Mouse (Mus musculus): ENCODE data around the gene Cers6. TPM values are rescaled to one million over a fixed set of nuclear protein-coding genes. Genes with fewer than 3 reads are reported as not detected.

Cers6 gene
- polyA plus RNA-seq, 1 experiment: 3.5 TPM

DNA sequence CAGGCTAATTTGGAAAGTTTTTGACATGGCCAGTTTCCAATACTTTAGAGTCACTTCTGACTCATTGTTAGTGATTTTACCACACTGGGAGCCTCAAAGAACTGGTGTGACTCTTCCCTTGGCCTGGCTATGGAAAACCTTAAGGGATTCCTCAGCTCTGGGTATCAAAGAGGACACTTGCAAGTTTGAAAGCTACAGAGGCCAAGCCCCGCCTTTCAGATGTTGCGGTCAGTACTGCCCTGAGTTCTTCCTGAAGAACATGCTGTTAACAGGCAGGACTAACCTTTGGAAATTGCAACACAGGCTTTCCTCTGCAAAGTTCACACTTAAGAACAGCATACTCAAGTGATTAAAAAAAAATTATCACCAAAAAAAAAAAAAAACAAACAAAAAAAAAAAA lies 16.7 kb upstream of the Cers6 start:
- Histone ChIP-seq H3K27me3 (ENCODE audit: control insufficient read depth, insufficient read depth, low read length) (no peaks in the 10 kb centered on the region), H3K4me3 (ENCODE audit: extremely low read depth, insufficient read depth, insufficient read length) (no peak overlapping the region), H3K36me3 (ENCODE audit: control insufficient read depth, insufficient read depth, low read length) (no peaks in the 10 kb centered on the region), H3K4me1 (ENCODE audit: control insufficient read depth, insufficient read depth, insufficient read length) (no peaks in the 10 kb centered on the region), H3K27ac (ENCODE audit: insufficient read depth, low read length) (no peak overlapping the region)
- 85% methylated on average over 2 of the region's 2 CpGs for WGBS
- TF ChIP-seq POLR2A (IDR thresholded peaks at IDR 0.05; ENCODE audit: low read depth, low read length) (no peak), CTCF (IDR thresholded peaks at IDR 0.05; ENCODE audit: extremely low read depth, insufficient read depth, insufficient read length, insufficient replicate concordance) (no peak)
- DNase-seq (ENCODE audit: low read depth in 1 of 2, low spot score in 2 of 2): no peak

GRCm38 (mm10) chr2:68845002-68845740 lies 16.1 kb upstream of the Cers6 start:
- no peaks in the 10 kb centered on the region for H3K4me1 ChIP-seq (ENCODE audit: control insufficient read depth, insufficient read depth, insufficient read length)
- no peak overlapping the region for H3K4me3 ChIP-seq (ENCODE audit: extremely low read depth, insufficient read depth, insufficient read length)
- H3K27me3 ChIP-seq (ENCODE audit: control insufficient read depth, insufficient read depth, low read length): no peaks in the 10 kb centered on the region
- no peaks in the 10 kb centered on the region for H3K36me3 ChIP-seq (ENCODE audit: control insufficient read depth, insufficient read depth, low read length)
- H3K27ac ChIP-seq (ENCODE audit: insufficient read depth, low read length): no peak overlapping the region
- no peak for DNase-seq (ENCODE audit: low read depth in 1 of 2, low spot score in 2 of 2)
- TF ChIP-seq POLR2A (IDR thresholded peaks at IDR 0.05; ENCODE audit: low read depth, low read length) (no peak), CTCF (IDR thresholded peaks at IDR 0.05; ENCODE audit: extremely low read depth, insufficient read depth, insufficient read length, insufficient replicate concordance) (no peak)
- 88% methylated on average over 13 of the region's 13 CpGs for WGBS

- H3K36me3 ChIP-seq (ENCODE audit: control insufficient read depth, insufficient read depth, low read length): no peaks in the 10 kb centered on the region
- no peaks in the 10 kb centered on the region for H3K27me3 ChIP-seq (ENCODE audit: control insufficient read depth, insufficient read depth, low read length)
- no peak for TF ChIP-seq POLR2A (IDR thresholded peaks at IDR 0.05; ENCODE audit: low read depth, low read length)
- no peak for TF ChIP-seq CTCF (IDR thresholded peaks at IDR 0.05; ENCODE audit: extremely low read depth, insufficient read depth, insufficient read length, insufficient replicate concordance)
- no peak overlapping the region for H3K27ac ChIP-seq (ENCODE audit: insufficient read depth, low read length)
- DNase-seq (ENCODE audit: low read depth in 1 of 2, low spot score in 2 of 2): no peak
- H3K4me1 ChIP-seq (ENCODE audit: control insufficient read depth, insufficient read depth, insufficient read length): peaks cover 5% of the 10 kb centered on the region; the same call in 1 of the 2 replicates
- WGBS: 74% methylated on average over 2 of the region's 2 CpGs
- H3K4me3 ChIP-seq (ENCODE audit: extremely low read depth, insufficient read depth, insufficient read length): no peak overlapping the region
Measured at GRCm38 (mm10) chr2:68860391-68860790, 850 bp upstream of the Cers6 start.

DNA sequence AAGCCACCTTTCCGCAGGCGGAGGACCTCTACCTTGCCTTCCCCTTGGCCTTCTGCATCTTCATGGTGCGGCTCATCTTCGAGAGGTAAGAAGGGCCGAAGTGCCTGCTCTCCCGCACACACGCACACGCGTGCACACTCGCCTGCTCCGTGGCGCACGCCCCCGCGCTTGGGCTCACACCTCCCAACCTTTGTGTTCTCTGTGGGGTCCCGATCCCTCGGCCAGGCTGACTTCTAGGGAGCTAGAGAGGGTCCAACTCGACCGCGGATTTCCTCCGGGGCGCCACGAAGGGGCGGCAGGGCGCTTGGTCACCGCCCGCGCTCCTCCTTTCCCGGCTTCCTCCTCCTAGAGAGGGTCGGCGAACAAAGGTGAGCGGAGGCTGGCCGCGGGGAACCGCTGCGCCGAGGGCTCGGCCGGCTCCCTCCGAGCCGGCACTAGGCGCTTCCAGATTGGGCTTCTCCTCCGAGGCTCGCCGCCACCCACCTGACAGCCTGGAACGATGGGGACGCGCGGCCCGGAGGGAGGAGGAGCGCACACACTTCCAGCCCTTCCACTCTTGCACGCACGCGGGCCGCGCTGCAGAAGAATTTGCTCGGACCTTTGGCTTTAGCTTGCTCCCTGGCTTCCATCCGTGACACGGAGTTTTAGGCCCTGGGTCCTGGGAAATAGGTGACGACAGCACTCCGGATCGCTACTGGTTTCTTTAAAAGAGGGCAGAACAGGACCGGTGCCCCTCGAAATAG lies 651 bp downstream of the Cers6 start:
- no peaks in the 10 kb centered on the region for H3K27me3 ChIP-seq (ENCODE audit: control insufficient read depth, insufficient read depth, low read length)
- DNase-seq (ENCODE audit: low read depth in 1 of 2, low spot score in 2 of 2): peak in 1 of 2 experiments; percentile 17
- peak overlapping the region; percentile 67 for H3K4me3 ChIP-seq (ENCODE audit: extremely low read depth, insufficient read depth, insufficient read length)
- peaks cover 5% of the 10 kb centered on the region; the same call in 1 of the 2 replicates for H3K4me1 ChIP-seq (ENCODE audit: control insufficient read depth, insufficient read depth, insufficient read length)
- H3K36me3 ChIP-seq (ENCODE audit: control insufficient read depth, insufficient read depth, low read length): no peaks in the 10 kb centered on the region
- under 1% methylated on average over 63 of the region's 64 CpGs for WGBS
- no peak overlapping the region for H3K27ac ChIP-seq (ENCODE audit: insufficient read depth, low read length)
- no peak for TF ChIP-seq CTCF (IDR thresholded peaks at IDR 0.05; ENCODE audit: extremely low read depth, insufficient read depth, insufficient read length, insufficient replicate concordance)
- no peak for TF ChIP-seq POLR2A (IDR thresholded peaks at IDR 0.05; ENCODE audit: low read depth, low read length)

GRCm38 (mm10) chr2:68862464-68863266 lies 1.4 kb downstream of the Cers6 start:
- Histone ChIP-seq H3K4me1 (ENCODE audit: control insufficient read depth, insufficient read depth, insufficient read length) (peaks cover 5% of the 10 kb centered on the region; the same call in 1 of the 2 replicates), H3K27ac (ENCODE audit: insufficient read depth, low read length) (no peak overlapping the region), H3K27me3 (ENCODE audit: control insufficient read depth, insufficient read depth, low read length) (no peaks in the 10 kb centered on the region), H3K36me3 (ENCODE audit: control insufficient read depth, insufficient read depth, low read length) (no peaks in the 10 kb centered on the region), H3K4me3 (ENCODE audit: extremely low read depth, insufficient read depth, insufficient read length) (peak overlapping the region; percentile 67)
- DNase-seq (ENCODE audit: low read depth in 1 of 2, low spot score in 2 of 2): no peak
- no peak for TF ChIP-seq POLR2A (IDR thresholded peaks at IDR 0.05; ENCODE audit: low read depth, low read length)
- no peak for TF ChIP-seq CTCF (IDR thresholded peaks at IDR 0.05; ENCODE audit: extremely low read depth, insufficient read depth, insufficient read length, insufficient replicate concordance)
- WGBS: 19% methylated on average over 15 of the region's 15 CpGs

- H3K36me3 ChIP-seq (ENCODE audit: control insufficient read depth, insufficient read depth, low read length): no peaks in the 10 kb centered on the region
- H3K27ac ChIP-seq (ENCODE audit: insufficient read depth, low read length): no peak overlapping the region
- 38% methylated on average over 6 of the region's 6 CpGs for WGBS
- no peak for DNase-seq (ENCODE audit: low read depth in 1 of 2, low spot score in 2 of 2)
- H3K27me3 ChIP-seq (ENCODE audit: control insufficient read depth, insufficient read depth, low read length): no peaks in the 10 kb centered on the region
- no peak overlapping the region for H3K4me3 ChIP-seq (ENCODE audit: extremely low read depth, insufficient read depth, insufficient read length)
- TF ChIP-seq CTCF (IDR thresholded peaks at IDR 0.05; ENCODE audit: extremely low read depth, insufficient read depth, insufficient read length, insufficient replicate concordance) (no peak), POLR2A (IDR thresholded peaks at IDR 0.05; ENCODE audit: low read depth, low read length) (no peak)
- peaks cover 5% of the 10 kb centered on the region; the same call in 1 of the 2 replicates for H3K4me1 ChIP-seq (ENCODE audit: control insufficient read depth, insufficient read depth, insufficient read length)
Measured at GRCm38 (mm10) chr2:68863561-68863960, 2.3 kb downstream of the Cers6 start.
